In the genomic region with DNA sequence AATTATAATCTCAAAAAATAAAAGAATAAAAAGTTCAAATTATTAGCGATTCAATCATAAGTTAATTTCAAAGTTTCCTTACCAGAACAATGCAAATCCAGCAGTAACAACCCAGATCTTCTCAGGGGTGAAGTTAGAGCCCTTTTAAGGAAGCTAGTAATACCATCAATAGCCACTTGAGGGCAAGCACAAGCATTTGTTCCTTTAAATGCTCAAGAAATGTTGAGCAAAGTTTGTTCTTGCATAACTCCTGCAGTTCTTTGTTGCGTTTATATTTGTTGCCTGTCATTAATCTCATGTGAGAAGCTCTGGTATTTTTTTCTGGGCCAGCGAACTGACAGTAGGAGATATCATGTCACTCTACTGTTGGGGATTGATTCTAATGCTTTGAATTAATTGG, we compare ENCODE assay signal across 12 mouse cellular contexts. TPM values are rescaled to one million over a fixed set of nuclear protein-coding genes. Genes with fewer than 3 reads are reported as not detected.
A peak's percentile ranks its signal among the peaks of the same experiment; 100 is the strongest.
DNase-seq lines count a peak whose midpoint lies in the region; ATAC-seq and TF ChIP-seq lines count a peak whose summit lies in the region.
"Had no signal": no experiment of that assay in that cellular context is flagged by ENCODE, and none has a peak within 500 bp of the region (broad histone marks: within the 10 kb centered on the region; RNA-seq: fewer than 3 reads in every experiment).

No protein-coding gene starts in this region.

- peak; percentile 94 for ATAC-seq in megakaryocyte progenitor cell, adult 5-6 weeks (replicated peaks; ENCODE audit: poor library complexity)

- no peaks in the 10 kb centered on the region for H3K4me1 ChIP-seq in thymus, adult 2 months (replicated peaks; ENCODE audit: control insufficient read depth, insufficient read depth, low read length)
- H3K4me1 ChIP-seq: hindbrain, embryonic 13.5 days; neural tube, embryonic 15.5 days had no signal

- WGBS in thymus, adult 2 months: 28% methylated on average over 3 of the region's 3 CpGs

- no peaks in the 10 kb centered on the region for H3K36me3 ChIP-seq in thymus, adult 2 months (ENCODE audit: control insufficient read depth, insufficient read depth, low read length)
- H3K36me3 ChIP-seq: hindbrain, embryonic 13.5 days; neural tube, embryonic 15.5 days had no signal

- no peaks in the 10 kb centered on the region for H3K27me3 ChIP-seq in thymus, adult 2 months (ENCODE audit: control insufficient read depth, insufficient read depth, low read length)
- H3K27me3 ChIP-seq: hindbrain, embryonic 13.5 days; neural tube, embryonic 15.5 days had no signal

- H3K27ac ChIP-seq in layer of hippocampus, adult 2 months: no peak overlapping the region
- H3K27ac ChIP-seq in thymus, adult 2 months (ENCODE audit: control insufficient read depth, insufficient read depth, low read length): no peak overlapping the region
- H3K27ac ChIP-seq: hindbrain, embryonic 13.5 days; neural tube, embryonic 15.5 days had no signal

- no peak for DNase-seq in layer of hippocampus, adult 2 months (ENCODE audit: low spot score in 2 of 2)
- DNase-seq in layer of hippocampus, adult 11-12 months (ENCODE audit: low spot score): no peak
- DNase-seq in ES-CJ7 (ENCODE audit: low read depth, low spot score) (peak; percentile 35), ZHBTc4 (ENCODE audit: low read depth, low spot score) (peak; percentile 37)
- no peak for DNase-seq in thymus, adult 2 months
- DNase-seq in kidney, postnatal 14 days: no peak
- DNase-seq: gastrocnemius, postnatal 36 days; layer of hippocampus, postnatal 36 days had no signal

- no peak overlapping the region for H3K4me3 ChIP-seq in layer of hippocampus, adult 2 months
- H3K4me3 ChIP-seq in thymus, adult 2 months (ENCODE audit: control insufficient read depth, insufficient read depth, low read length): no peak overlapping the region
- H3K4me3 ChIP-seq: hindbrain, embryonic 13.5 days; neural tube, embryonic 15.5 days had no signal

- TF ChIP-seq CTCF in layer of hippocampus, adult 2 months (conservative IDR thresholded peaks at IDR 0.05): peak; percentile 82
- no peak for TF ChIP-seq CTCF in thymus, adult 2 months (IDR thresholded peaks at IDR 0.05; ENCODE audit: borderline replicate concordance, control insufficient read depth, extremely low read depth, insufficient read depth, low read length, poor library complexity)

- no peak for TF ChIP-seq POLR2A in thymus, adult 2 months (IDR thresholded peaks at IDR 0.05; ENCODE audit: control insufficient read depth, extremely low read depth, insufficient read depth, low read length, poor library complexity)

RNA-seq across cellular contexts. Expression of a gene that starts 7.1 kb away (rescaled TPM):
- total RNA-seq in layer of hippocampus, adult 2 months (2021): 1 to 10 TPM in 1 of 2 experiments, under 1 TPM in 1; 0.77 to 1.0 TPM
- total RNA-seq in megakaryocyte progenitor cell, adult 5-6 weeks (2015): 8.1 and 9.5 TPM in 2 replicates
- 5.9 and 12.3 TPM in 2 replicates for total RNA-seq in megakaryocyte progenitor cell, adult 5-6 weeks (2017)
- polyA plus RNA-seq in thymus, adult 2 months (2012; rRNA removed): 3.1 and 5.3 TPM in 2 replicates

RNA-seq across cellular contexts. Expression of a gene that starts 20.8 kb away (rescaled TPM):
- total RNA-seq in layer of hippocampus, adult 2 months (2021): not detected
- total RNA-seq in megakaryocyte progenitor cell, adult 5-6 weeks (2015): not detected in 2 replicates
- total RNA-seq in megakaryocyte progenitor cell, adult 5-6 weeks (2017): not detected in 2 replicates
- polyA plus RNA-seq in thymus, adult 2 months (2012; rRNA removed): not detected in 2 replicates
- total RNA-seq: gastrocnemius, postnatal 36 days; layer of hippocampus, postnatal 36 days had no signal
- polyA plus RNA-seq: hindbrain, embryonic 13.5 days; neural tube, embryonic 15.5 days; spleen, adult 2 months had no signal

RNA-seq across cellular contexts. Expression of a gene that starts 38.2 kb away (rescaled TPM):
- not detected for total RNA-seq in layer of hippocampus, adult 2 months (2021)
- 0.07 and 0.20 TPM in 2 replicates for total RNA-seq in megakaryocyte progenitor cell, adult 5-6 weeks (2015)
- not detected in 2 replicates for total RNA-seq in megakaryocyte progenitor cell, adult 5-6 weeks (2017)
- not detected in 2 replicates for polyA plus RNA-seq in thymus, adult 2 months (2012; rRNA removed)
- total RNA-seq: gastrocnemius, postnatal 36 days; layer of hippocampus, postnatal 36 days had no signal
- polyA plus RNA-seq: hindbrain, embryonic 13.5 days; neural tube, embryonic 15.5 days; spleen, adult 2 months had no signal

Comparison
In these comparisons a context has a peak if more than half of its experiments do, and no peak if none do; other contexts are left out.
1. DNase-seq: peak in ES-CJ7 (single experiment) and ZHBTc4 (single experiment); none in layer of hippocampus, adult 2 months (0 of 2), layer of hippocampus, adult 11-12 months (single experiment), thymus, adult 2 months (single experiment) and kidney, postnatal 14 days (single experiment).